Mouse (Mus musculus) c-Kit-negative CD71-positive TER-119-positive erythroid progenitor cells, embryonic 14.5 days (primary cell): Measurements from ENCODE around the gene Htt.
"Not testable (repeated sequence)": the region's sequence is repeated elsewhere in the genome, so short reads cannot be mapped to it uniquely, and the experiment has no call there.

ENCODE experiments used
- DNase-seq: peaks from one replicate; pipeline ENCODE4 v3.0.0-alpha.2; 2013; ENCODE audit warnings: low read depth, low spot score

Gene Htt

DNA sequence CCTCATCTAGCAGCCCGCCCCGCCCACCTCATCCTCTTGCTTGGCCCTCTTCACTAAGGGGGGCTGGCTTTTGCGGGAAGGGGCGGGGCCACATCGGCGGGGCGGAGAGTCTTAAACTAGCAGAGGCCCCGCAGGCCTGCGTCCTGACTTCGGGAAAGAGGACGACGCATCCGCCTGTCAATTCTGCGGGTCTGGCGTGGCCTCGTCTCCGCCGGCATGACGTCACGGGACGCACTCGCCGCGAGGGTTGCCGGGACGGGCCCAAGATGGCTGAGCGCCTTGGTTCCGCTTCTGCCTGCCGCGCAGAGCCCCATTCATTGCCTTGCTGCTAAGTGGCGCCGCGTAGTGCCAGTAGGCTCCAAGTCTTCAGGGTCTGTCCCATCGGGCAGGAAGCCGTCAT lies at the start of gene Htt:
Htt (plus strand) TSS at position 232 of the 400 bp plus-strand sequence.
- peak; percentile 87 for DNase-seq

DNA sequence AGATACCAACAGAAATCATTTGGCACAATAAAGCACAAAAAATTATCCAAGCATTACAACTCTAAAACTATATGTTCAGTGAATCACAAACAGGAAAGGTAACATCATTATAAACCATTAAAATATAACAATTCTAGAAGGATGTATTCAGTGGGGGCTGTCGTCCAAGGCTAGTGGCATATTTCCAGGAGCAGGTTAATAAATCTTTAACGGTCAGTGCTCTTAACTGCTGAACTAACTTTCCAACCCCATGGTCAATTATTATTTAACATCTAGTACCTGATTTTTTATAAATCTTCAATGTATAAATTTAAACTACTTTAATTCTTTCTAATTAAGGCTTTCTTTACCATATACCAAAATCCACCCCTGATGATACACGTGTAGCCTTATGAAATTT lies 47.2 kb upstream of the Htt start:
- DNase-seq, result not testable (repeated sequence)

DNA sequence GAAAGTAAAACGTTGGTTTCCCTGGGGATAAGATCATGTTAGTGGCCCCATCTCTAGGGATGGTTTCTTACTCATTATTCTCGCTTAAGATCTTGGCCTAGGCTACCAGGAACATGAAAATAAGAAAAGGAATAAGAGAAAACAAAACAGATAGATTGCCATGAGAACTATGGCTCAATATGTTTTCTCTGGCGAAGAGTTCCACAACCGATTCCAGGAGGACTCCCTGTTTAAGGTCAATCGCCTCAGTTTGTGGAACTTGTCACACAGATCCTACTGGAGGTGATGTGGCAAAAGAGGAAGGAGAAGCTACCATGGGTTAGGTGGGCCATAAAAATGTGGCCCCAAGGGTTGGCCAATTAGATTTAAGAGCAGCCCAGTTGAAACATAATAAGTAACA lies 46.7 kb upstream of the Htt start:
- DNase-seq, result no peak

DNA sequence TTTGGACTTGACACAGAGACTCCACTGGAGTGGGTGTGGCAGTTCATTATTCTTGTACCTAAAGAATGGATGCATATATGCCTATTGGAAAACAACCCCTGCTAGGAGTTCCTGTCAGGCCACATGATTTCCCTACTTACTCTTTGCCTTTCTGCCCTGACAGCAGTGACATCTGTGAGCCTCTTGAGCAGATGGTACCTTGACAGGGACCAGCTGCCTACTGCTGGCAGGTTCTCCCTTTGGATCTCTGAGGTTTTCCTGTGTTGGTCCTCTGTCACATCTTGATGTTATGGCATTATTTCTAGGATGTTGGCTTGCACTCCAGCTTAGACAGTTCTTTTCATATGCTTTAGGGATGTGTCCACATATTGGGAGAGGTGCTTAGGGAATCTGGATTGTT lies 32.4 kb upstream of the Htt start:
- DNase-seq, result no peak

DNA sequence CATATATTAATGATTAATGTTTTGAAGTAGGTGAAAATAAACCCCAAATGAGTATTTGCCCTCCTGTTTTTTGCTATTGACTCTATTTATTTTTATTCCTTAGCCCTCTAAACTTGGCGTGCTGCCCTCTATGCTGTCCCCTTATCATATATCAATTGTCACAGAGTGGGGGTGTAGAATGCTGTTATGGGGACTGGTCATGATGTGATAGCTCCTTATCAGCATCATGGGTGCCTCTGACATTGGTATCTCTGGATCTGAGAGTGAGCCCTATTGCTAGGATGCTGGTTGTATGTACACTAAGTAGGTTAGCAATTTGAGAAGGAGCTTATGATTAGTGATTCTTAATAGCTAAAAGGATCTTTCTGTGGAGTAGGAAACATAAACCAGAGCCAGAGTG lies 31.3 kb upstream of the Htt start:
- no peak for DNase-seq

DNA sequence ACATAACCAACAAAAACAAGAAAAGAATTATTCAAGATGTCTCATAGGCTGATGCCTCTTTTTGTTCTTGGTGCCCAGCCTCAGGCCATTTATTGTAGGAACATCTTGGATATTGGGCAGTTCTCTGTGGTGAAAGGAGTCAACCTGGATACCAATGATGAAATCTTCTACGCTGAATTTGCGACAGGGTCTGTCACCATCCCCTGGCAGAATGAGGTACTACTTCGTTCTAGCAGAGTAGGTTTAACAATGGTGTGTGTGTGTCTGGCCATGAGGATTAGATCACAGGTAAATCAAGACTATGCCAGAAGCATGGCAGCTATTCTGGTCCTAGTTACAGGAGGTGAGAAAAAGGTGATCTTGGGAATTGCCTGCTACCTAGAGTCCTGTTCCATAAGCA lies 10.1 kb upstream of the Htt start:
- no peak for DNase-seq

DNA sequence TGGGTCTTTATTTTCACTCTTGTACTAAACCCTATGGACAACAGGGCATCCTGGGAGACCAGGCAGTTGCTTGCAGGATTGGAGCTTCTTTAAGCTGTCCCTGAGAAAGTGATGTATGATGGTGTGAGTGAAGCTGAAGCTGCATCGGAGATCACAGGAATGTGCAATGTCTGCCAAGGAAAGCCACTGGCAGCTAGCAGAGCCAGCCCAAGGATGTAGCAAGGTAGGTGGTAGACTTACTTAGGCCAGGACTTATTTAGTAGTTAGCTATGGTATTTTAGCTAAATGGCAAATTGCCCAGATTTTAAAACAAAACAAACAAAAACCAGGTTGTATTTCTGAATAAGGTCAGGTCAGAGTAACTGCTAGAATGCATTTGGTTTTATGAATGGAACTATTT lies 2.8 kb upstream of the Htt start:
- no peak for DNase-seq

DNA sequence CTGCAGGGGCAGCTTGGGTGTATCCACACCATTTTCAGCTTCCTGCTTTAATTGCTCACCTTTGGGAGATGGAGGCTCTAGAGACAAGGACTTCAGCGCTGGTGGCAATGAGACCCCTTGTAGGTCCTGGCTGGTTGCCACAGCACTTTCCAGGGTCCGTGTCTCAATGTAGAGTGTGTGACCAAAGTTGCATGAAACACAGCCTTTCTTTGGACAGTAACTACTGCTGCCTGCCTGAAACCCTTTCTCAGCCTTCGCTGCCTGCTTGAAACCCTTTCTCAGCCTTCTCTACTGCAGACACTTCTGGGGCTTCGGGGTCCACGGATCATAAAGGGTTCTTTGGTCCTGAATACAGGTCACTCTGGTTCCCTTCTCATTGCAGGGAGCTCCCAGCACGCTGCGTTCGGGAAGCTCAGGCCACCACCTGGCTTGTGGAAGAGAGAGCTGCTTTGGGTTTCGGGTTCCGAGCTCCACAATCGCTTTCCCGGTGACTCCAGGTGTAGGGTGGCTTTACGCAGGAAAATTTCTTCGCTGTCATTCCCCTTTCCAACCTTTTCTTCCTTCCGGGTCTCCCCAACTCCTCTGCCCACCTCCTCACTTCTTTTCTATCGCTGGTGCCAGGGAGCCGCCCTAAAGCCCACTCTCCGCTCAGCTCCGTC lies 561 bp upstream of the Htt start:
- DNase-seq, result no peak

DNA sequence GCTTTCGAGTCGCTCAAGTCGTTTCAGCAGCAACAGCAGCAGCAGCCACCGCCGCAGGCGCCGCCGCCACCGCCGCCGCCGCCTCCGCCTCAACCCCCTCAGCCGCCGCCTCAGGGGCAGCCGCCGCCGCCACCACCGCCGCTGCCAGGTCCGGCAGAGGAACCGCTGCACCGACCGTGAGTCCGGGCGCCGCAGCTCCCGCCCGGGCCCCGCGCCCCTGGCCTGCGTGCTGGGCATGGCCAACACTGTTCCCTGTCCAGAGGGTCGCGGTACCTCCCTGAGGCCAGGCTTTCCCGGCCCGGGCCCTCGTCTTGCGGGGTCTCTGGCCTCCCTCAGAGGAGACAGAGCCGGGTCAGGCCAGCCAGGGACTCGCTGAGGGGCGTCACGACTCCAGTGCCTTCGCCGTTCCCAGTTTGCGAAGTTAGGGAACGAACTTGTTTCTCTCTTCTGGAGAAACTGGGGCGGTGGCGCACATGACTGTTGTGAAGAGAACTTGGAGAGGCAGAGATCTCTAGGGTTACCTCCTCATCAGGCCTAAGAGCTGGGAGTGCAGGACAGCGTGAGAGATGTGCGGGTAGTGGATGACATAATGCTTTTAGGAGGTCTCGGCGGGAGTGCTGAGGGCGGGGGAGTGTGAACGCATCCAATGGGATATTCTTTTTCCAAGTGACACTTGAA lies 533 bp downstream of the Htt start:
- DNase-seq, result peak; percentile 42

DNA sequence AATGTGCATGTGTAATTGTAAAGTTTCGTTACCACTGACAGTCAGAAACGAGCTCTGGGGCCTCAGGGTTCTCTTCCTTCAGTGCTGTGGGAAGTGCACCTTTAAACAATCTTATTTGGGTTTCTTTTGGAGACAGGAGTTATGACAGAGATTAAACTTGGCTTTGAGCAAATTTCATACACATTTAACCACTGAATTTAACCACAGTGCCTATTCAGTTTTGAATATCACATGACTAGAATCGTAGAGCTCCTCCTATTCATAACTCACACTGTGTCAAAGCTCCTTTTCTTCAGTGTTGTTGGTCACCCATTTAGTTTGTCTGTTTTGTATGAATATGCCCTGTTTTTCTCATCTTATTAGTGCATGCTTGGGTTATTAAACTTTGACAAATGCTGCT lies 10.3 kb downstream of the Htt start:
- DNase-seq, result no peak

DNA sequence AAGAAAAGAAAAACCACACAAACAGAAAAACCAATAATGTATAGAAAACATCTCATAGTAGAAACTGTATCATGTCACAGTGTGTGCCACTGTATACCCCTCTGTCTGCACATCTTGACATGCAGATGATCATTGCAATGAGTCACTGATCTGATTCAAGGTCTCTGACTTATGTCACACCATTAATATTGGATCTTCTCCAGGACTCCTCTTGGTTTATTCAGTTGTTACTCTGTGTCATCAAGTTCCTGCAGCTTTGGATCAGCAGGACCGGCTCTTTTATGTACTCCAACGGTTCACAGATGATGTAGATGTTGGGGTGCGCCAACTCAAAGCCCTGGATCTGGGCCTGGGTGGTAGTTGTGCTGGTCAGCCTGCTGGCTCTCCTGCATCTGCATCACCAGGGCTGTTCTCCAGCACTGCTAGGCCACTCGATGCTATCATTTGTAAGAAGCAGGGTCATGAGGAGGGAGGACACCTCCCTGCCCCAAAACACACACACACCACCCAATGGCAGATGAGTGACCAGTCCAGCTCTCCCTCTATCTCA lies 11.2 kb downstream of the Htt start:
- no peak for DNase-seq

DNA sequence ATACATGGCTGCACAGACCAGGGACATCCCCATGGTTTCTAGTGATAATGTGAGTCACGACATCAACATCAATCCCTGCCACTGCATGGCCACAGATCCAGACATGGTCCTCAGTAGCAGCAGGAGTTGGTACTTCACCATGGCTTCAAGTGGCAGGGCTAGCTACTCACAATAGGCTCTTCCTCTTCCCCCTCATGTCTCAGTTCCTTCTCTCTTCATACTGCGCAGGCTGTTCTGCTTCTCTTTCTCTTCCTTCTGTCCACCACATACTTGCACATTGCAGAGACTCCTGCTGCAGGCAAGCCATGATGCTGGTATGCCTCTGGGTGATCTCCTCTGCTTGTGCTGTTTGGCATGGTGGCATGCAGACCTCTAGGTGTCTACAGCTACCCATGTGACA lies 11.9 kb downstream of the Htt start:
- no peak for DNase-seq

DNA sequence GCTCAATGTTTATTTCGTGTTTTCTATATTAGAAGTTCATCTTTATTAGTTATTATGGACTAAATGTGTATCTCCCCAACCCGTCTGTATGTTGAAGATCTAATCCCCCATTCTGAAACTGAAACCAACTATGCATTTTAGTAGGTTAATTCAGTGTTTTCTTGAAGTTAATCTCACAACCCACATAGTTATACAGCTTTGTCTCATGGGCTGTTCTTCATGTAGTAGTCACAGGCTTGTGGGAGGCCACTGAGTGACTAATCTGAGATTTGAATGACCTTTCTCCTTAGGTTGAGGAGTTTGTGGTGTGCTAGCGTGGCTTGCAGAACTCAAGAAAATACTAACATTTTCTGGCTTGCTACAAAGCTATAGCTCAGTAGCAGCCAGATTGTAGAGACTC lies 23.5 kb downstream of the Htt start:
- no peak for DNase-seq

DNA sequence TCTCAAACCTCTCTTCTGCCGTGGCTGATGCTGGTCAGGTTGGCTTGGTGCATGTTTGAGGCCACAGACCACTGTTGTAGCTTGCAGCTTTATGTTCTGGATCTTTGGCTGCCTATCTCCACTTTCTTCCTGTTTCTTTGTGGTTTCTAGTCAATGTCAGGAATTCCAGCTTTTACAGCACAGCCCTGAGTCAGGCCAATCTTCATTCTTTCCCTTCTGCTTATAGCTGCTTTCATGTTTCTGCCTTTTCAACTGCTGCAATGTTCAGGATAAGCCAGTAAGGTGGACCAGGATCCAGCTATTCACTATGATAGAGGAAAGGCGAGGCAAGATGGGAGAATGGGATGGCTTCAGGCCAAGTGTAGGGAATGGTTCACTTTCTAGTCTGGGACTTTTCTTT lies 29.6 kb downstream of the Htt start:
- DNase-seq, result no peak

DNA sequence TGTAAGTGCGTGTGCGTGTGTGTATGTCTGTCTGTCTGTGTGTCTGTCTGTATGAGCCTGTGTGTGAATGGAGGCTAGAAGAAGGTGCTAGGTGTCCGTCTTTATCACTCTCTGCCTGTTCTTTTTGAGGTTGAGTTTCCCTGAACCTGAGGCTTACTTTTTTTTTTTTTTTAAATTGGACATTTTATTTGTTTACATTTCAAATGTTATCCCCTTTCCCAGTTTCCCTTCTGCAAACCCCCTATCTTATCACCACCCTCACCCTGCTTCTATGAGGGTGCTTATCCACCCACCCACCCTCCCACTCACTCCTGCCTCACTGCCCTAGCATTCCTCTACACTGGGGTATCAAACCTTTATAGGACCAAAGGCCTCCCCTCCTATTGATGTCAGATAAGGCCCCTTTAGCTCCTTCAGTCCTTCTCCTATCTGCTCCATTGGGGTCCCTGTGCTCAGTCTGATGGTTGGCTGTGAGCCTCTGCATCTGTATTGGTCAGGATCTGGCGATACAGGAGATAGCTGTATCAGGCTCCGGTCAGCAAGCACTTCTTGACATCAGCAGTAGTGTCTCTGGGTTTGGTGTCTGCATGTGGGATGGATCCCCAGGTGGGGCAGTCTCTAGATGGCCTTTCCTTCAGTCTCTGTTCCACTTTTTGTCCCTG lies 38.9 kb downstream of the Htt start:
- no peak for DNase-seq

DNA sequence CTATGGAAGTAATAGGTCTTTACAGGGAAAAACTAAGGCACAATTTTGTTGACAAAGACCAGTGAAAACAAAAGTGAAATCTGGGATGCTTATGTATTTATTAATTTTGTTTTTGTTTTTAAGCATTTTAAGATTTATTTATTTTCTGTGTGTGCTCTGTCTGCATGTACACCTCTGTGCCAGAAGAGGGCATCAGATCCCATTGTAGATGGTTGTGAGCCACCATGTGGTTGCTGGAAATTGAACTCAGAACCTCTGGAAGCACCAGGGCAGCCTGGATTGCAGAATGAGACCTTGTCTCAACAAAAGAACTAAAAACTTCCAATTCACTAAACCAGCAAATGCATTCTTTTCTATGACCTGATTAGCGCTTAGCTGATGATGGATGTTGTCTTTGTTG lies 44.5 kb downstream of the Htt start:
- no peak for DNase-seq

DNA sequence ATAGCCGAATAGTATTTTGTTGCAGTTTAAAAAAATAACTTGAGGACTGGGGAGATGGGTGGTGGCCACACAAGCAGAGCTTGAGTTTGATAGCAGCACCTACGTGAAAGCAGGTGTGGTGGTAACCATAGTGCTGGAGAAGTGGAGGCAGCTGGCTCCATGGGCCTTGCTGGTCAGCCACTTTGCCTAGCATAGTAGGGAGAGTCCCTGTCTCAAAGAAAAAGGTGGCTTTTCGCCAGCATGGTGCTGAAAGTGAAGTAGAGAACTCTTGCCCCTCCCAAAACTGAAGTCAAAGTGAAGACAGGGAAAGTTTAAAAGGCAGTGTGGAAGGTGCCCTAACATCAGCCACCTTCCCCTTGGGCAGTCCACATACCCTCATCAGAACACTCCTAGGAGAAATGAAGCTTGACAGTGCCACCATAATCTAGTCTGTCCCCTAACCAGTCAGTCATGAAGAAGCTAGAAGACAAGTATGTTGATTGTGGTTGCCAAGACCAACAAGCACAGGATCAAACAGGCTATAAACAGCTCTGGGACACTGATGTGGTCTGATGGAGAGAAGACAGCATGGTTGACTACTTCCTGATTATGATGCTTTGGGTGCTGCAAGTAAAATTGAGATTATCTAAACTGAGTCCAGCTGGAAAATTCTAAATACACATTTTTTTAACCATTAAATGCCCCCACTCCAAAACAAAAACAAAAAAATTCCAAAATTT lies 61.0 kb downstream of the Htt start:
- no peak for DNase-seq

DNA sequence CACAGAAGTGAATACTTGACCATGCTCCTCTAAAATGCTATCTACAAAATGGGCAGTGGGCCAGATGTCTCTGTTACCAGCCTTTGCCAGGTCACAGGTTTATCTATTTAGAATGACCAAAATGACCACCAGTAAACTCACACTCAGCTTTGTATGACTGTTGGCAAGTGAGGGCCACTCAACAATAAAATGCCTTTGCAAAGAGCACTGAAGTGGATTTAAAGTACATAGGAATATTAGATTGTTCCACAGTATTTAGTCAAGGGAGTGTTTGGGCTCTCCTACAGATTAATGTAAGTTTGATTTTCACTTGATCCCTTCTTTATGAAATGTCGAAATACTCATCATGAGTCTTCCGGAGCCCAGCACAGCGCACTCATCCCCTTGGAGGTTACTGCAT lies 92.5 kb downstream of the Htt start:
- no peak for DNase-seq

DNA sequence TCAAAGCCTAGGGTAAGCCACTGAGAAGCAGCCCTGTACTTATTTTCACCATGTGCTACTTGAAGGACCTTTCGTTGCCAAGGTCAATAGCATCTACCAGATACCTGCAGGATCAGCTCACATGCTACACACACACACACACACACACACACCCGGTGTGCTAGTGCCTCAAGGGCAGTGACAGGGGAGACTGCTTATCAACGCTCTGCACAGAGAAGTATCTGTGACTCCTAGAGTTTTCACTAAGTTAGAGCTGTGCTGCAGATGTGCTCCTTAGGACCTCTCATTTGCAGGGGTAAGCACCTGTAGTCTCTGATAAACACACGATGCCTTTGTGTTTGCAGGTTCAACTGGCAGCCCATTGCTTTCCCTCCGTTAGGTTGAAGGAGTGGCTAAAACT lies 103.8 kb downstream of the Htt start:
- no peak for DNase-seq

DNA sequence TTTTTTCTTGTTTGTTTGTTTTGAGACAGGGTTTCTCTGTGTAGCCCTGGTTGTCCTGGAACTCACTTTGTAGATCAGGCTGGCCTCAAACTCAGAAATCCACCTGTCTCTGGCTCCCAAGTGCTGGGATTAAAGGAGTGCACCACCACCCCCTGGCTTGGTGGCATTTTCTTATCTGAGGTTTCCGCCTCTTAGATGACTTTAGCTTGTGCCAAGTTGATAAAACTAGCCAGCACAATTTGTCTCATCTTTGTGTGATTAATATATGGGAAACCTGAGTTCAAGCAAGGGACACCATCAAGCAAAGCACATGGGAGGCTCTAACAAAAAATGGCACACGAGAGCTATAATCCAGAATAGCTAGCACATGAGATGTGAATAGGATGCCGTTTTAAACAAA lies 118.8 kb downstream of the Htt start:
- not testable (repeated sequence) for DNase-seq

DNA sequence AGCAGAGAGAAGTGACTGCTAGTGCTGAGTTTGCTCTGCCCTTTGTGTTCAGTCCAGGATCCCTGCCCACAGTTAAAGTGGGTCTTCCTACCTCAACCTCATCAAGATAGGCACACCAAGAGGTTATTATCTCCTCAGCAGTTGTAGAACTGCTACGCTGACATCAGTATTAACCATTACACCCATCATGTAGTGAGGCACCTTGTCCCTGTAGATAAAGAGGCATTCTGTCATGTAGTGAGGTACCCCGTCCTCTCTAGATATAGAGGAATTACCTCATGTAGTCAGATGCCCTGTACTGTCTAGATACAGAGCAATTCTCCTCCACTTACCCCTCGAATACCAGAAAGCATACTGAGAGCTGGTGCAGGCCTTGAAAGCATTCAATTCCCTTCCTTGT lies 119.5 kb downstream of the Htt start:
- DNase-seq, result peak; percentile 27

DNA sequence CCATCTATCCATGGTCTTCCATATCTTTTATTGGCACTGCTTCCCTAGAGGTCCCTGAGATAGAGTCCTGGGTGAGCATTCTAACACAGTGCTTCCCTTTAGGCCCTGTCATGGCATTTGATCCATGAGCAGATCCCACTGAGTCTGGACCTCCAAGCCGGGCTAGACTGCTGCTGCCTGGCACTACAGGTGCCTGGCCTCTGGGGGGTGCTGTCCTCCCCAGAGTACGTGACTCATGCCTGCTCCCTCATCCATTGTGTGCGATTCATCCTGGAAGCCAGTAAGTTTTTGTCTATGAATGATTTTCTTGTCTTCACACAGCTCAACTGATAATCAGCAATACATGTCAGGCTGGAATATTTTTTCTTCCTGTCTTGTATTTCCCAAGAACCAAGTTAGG lies 123.7 kb downstream of the Htt start:
- DNase-seq, result no peak
